Comparison of ENCODE assay signal across 16 mouse cellular contexts in genomic region chr10:63978969-63979368, GRCm38 (mm10). TPM values are rescaled to one million over a fixed set of nuclear protein-coding genes. Genes with fewer than 3 reads are reported as not detected.
DNase-seq lines count a peak whose midpoint lies in the region; ATAC-seq and TF ChIP-seq lines count a peak whose summit lies in the region.
"Had no signal": no experiment of that assay in that cellular context is flagged by ENCODE, and none has a peak within 500 bp of the region (broad histone marks: within the 10 kb centered on the region; RNA-seq: fewer than 3 reads in every experiment).

No protein-coding gene starts in this region.

- H3K27ac ChIP-seq in hindbrain, embryonic 11.5 days (ENCODE audit: low read depth, low read length): no peak overlapping the region
- no peak overlapping the region for H3K27ac ChIP-seq in hindbrain, embryonic 10.5 days
- no peak overlapping the region for H3K27ac ChIP-seq in forebrain, embryonic 14.5 days (ENCODE audit: low read depth, low read length)
- H3K27ac ChIP-seq in hindbrain, embryonic 16.5 days (ENCODE audit: low read depth, low read length): no peak overlapping the region; the same call in 1 of the 2 replicates
- no peak overlapping the region for H3K27ac ChIP-seq in neural tube, embryonic 14.5 days (ENCODE audit: low read depth, low read length)
- H3K27ac ChIP-seq in liver, postnatal 0 days (ENCODE audit: low read depth): no peak overlapping the region
- H3K27ac ChIP-seq: kidney, postnatal 0 days; liver, embryonic 14.5 days had no signal

- H3K9ac ChIP-seq in hindbrain, embryonic 11.5 days (ENCODE audit: low read depth, low read length): no peak overlapping the region
- H3K9ac ChIP-seq in forebrain, embryonic 14.5 days (ENCODE audit: low read length): no peak overlapping the region
- no peak overlapping the region for H3K9ac ChIP-seq in hindbrain, embryonic 16.5 days (ENCODE audit: low read depth, low read length)
- H3K9ac ChIP-seq in neural tube, embryonic 14.5 days (replicated peaks; ENCODE audit: low read depth, low read length): no peak overlapping the region
- H3K9ac ChIP-seq in liver, postnatal 0 days (replicated peaks): no peak overlapping the region
- H3K9ac ChIP-seq: liver, embryonic 14.5 days had no signal

- no peak overlapping the region for H3K4me3 ChIP-seq in hindbrain, embryonic 11.5 days (ENCODE audit: low read depth, low read length)
- no peak overlapping the region for H3K4me3 ChIP-seq in hindbrain, embryonic 10.5 days
- H3K4me3 ChIP-seq in forebrain, embryonic 14.5 days (ENCODE audit: low read depth, low read length): no peak overlapping the region
- H3K4me3 ChIP-seq in hindbrain, embryonic 16.5 days (ENCODE audit: low read length): no peak overlapping the region
- no peak overlapping the region for H3K4me3 ChIP-seq in neural tube, embryonic 14.5 days (ENCODE audit: low read depth, low read length)
- no peak overlapping the region for H3K4me3 ChIP-seq in liver, postnatal 0 days (ENCODE audit: low read depth, low read length)

- no peaks in the 10 kb centered on the region; the same call in 1 of the 2 replicates for H3K4me1 ChIP-seq in hindbrain, embryonic 11.5 days (replicated peaks; ENCODE audit: control insufficient read depth, insufficient read depth, low read length)
- H3K4me1 ChIP-seq in hindbrain, embryonic 10.5 days (replicated peaks): peaks cover 14% of the 10 kb centered on the region; the same call in 1 of the 2 replicates
- H3K4me1 ChIP-seq in forebrain, embryonic 14.5 days (ENCODE audit: control insufficient read depth, insufficient read depth, low read length): peaks cover 11% of the 10 kb centered on the region
- H3K4me1 ChIP-seq in hindbrain, embryonic 16.5 days (ENCODE audit: control insufficient read depth, insufficient read depth, low read depth, low read length): peaks cover 13% of the 10 kb centered on the region
- peaks cover 14% of the 10 kb centered on the region; the same call in 1 of the 2 replicates for H3K4me1 ChIP-seq in neural tube, embryonic 14.5 days (ENCODE audit: control insufficient read depth, insufficient read depth, low read length)
- no peaks in the 10 kb centered on the region for H3K4me1 ChIP-seq in liver, postnatal 0 days (ENCODE audit: insufficient read depth)

- DNase-seq in hindbrain, embryonic 11.5 days (ENCODE audit: low spot score): no peak
- DNase-seq in hindbrain, embryonic 10.5 days (ENCODE audit: low spot score): no peak
- no peak for DNase-seq in forebrain, embryonic 14.5 days (ENCODE audit: low spot score)
- DNase-seq in liver, postnatal 0 days: no peak
- DNase-seq in right cerebral cortex, adult 2 months (ENCODE audit: low spot score in 2 of 2): no peak
- DNase-seq: adrenal gland, postnatal 10 days; cerebellum, postnatal 25 days; gastrocnemius, postnatal 36 days; kidney, adult 18-20 months; thymus, postnatal 25 days had no signal

- TF ChIP-seq EP300 in liver, postnatal 0 days (IDR thresholded peaks at IDR 0.05; ENCODE audit: low read depth): no peak

- no peaks in the 10 kb centered on the region for H3K36me3 ChIP-seq in hindbrain, embryonic 11.5 days (ENCODE audit: control insufficient read depth, insufficient read depth, low read length)
- H3K36me3 ChIP-seq in hindbrain, embryonic 10.5 days: no peaks in the 10 kb centered on the region
- H3K36me3 ChIP-seq in forebrain, embryonic 14.5 days (ENCODE audit: control insufficient read depth, insufficient read depth, low read length): no peaks in the 10 kb centered on the region
- H3K36me3 ChIP-seq in hindbrain, embryonic 16.5 days (ENCODE audit: control insufficient read depth, insufficient read depth, low read length): no peaks in the 10 kb centered on the region
- no peaks in the 10 kb centered on the region for H3K36me3 ChIP-seq in neural tube, embryonic 14.5 days (ENCODE audit: control insufficient read depth, insufficient read depth, low read length)
- no peaks in the 10 kb centered on the region for H3K36me3 ChIP-seq in liver, postnatal 0 days (replicated peaks; ENCODE audit: insufficient read depth, low read length)
- H3K36me3 ChIP-seq: G1E had no signal

- H3K4me2 ChIP-seq in hindbrain, embryonic 11.5 days (replicated peaks; ENCODE audit: low read depth, low read length): no peak overlapping the region
- no peak overlapping the region; the same call in 1 of the 2 replicates for H3K4me2 ChIP-seq in forebrain, embryonic 14.5 days (ENCODE audit: low read length)
- H3K4me2 ChIP-seq in hindbrain, embryonic 16.5 days (ENCODE audit: low read length): no peak overlapping the region; the same call in 1 of the 2 replicates
- H3K4me2 ChIP-seq in neural tube, embryonic 14.5 days (ENCODE audit: low read depth, low read length): no peak overlapping the region
- H3K4me2 ChIP-seq in liver, postnatal 0 days (ENCODE audit: low read depth, low read length): no peak overlapping the region

- WGBS in hindbrain, embryonic 11.5 days: 89% methylated on average over 5 of the region's 5 CpGs
- 89% methylated on average over 5 of the region's 5 CpGs for WGBS in hindbrain, embryonic 10.5 days
- WGBS in forebrain, embryonic 14.5 days: 47% methylated on average over 5 of the region's 5 CpGs
- 82% methylated on average over 5 of the region's 5 CpGs for WGBS in hindbrain, embryonic 16.5 days
- WGBS in neural tube, embryonic 14.5 days: 77% methylated on average over 5 of the region's 5 CpGs
- WGBS in liver, postnatal 0 days (ENCODE audit: insufficient replicate concordance): 71% methylated on average over 5 of the region's 5 CpGs

- no peaks in the 10 kb centered on the region for H3K27me3 ChIP-seq in hindbrain, embryonic 11.5 days (ENCODE audit: control insufficient read depth, insufficient read depth, low read length)
- H3K27me3 ChIP-seq in hindbrain, embryonic 10.5 days (ENCODE audit: insufficient read depth, poor library complexity, severe bottlenecking): no peaks in the 10 kb centered on the region
- no peaks in the 10 kb centered on the region for H3K27me3 ChIP-seq in forebrain, embryonic 14.5 days (replicated peaks; ENCODE audit: control insufficient read depth, insufficient read depth, low read length)
- no peaks in the 10 kb centered on the region for H3K27me3 ChIP-seq in hindbrain, embryonic 16.5 days (replicated peaks; ENCODE audit: control insufficient read depth, insufficient read depth, low read length)
- no peaks in the 10 kb centered on the region for H3K27me3 ChIP-seq in neural tube, embryonic 14.5 days (ENCODE audit: control insufficient read depth, insufficient read depth, low read length)
- H3K27me3 ChIP-seq in liver, postnatal 0 days (ENCODE audit: insufficient read depth, low read length): no peaks in the 10 kb centered on the region

- H3K9me3 ChIP-seq in hindbrain, embryonic 11.5 days (ENCODE audit: control insufficient read depth, low read length): no peaks in the 10 kb centered on the region
- no peaks in the 10 kb centered on the region for H3K9me3 ChIP-seq in hindbrain, embryonic 10.5 days
- H3K9me3 ChIP-seq in forebrain, embryonic 14.5 days (replicated peaks; ENCODE audit: control insufficient read depth, low read length): no peaks in the 10 kb centered on the region
- H3K9me3 ChIP-seq in hindbrain, embryonic 16.5 days (ENCODE audit: control insufficient read depth, low read length): no peaks in the 10 kb centered on the region
- no peaks in the 10 kb centered on the region for H3K9me3 ChIP-seq in neural tube, embryonic 14.5 days (ENCODE audit: control insufficient read depth, low read length)
- no peaks in the 10 kb centered on the region for H3K9me3 ChIP-seq in liver, postnatal 0 days (ENCODE audit: low read length)
- H3K9me3 ChIP-seq: G1E had no signal

- TF ChIP-seq CTCF in liver, postnatal 0 days (IDR thresholded peaks at IDR 0.05; ENCODE audit: low read depth): no peak

- peak; percentile 16; the same call in 1 of the 2 replicates for ATAC-seq in hindbrain, embryonic 11.5 days (ENCODE audit: low FRiP score)
- peak; percentile 53 for ATAC-seq in forebrain, embryonic 14.5 days
- 0 out of 2 replicates have a peak, but pooled peaks have one; percentile 7 for ATAC-seq in hindbrain, embryonic 16.5 days
- peak; percentile 24; the same call in 1 of the 2 replicates for ATAC-seq in neural tube, embryonic 14.5 days (ENCODE audit: low read depth)
- ATAC-seq in liver, postnatal 0 days: no peak
- ATAC-seq: activated CD4-positive, CD25-positive, alpha-beta regulatory T cell, adult 4 months had no signal

RNA-seq across cellular contexts. Expression of gene Gm10118, which starts 51.7 kb away (rescaled TPM):
- 0.31 and 0.63 TPM in 2 replicates for polyA plus RNA-seq in hindbrain, embryonic 11.5 days (2014; fragmentation: Nextera tagmentation; extraction: Ambion mirVana)
- 0.12 and 0.14 TPM in 2 replicates for polyA plus RNA-seq in hindbrain, embryonic 10.5 days (2016; fragmentation: Nextera tagmentation; extraction: Ambion mirVana)
- 0.28 and 1.2 TPM in 2 replicates for polyA plus RNA-seq in forebrain, embryonic 14.5 days (2014; fragmentation: Nextera tagmentation; extraction: Ambion mirVana)
- polyA plus RNA-seq in hindbrain, embryonic 16.5 days (2015; fragmentation: Nextera tagmentation; extraction: Ambion mirVana): 1.6 and 1.8 TPM in 2 replicates
- polyA plus RNA-seq in neural tube, embryonic 14.5 days (2014; fragmentation: Nextera tagmentation; extraction: Ambion mirVana): 3.9 and 4.0 TPM in 2 replicates
- polyA plus RNA-seq in liver, postnatal 0 days (2015; fragmentation: Nextera tagmentation; extraction: Ambion mirVana): not detected in 2 replicates
- polyA plus RNA-seq: activated CD4-positive, CD25-positive, alpha-beta regulatory T cell, adult 4 months; G1E; liver, embryonic 14.5 days had no signal
